Mouse (Mus musculus) heart, embryonic 10.5 days (tissue): ENCODE data around the gene Mlx. TPM values are rescaled to one million over a fixed set of nuclear protein-coding genes. Genes with fewer than 3 reads are reported as not detected.

Source experiments
- DNase-seq: peaks from one replicate; pipeline ENCODE4 v3.0.0-alpha.2; 2017; ENCODE audit warnings: low spot score
- H3K27ac ChIP-seq: fragments of 300-500 bp; sonication (generic); 2 replicates; pipeline ENCODE4 v1.5.1; 2016; ENCODE audit warnings: mild to moderate bottlenecking
- H3K27me3 ChIP-seq: fragments of 300-500 bp; sonication (generic); 2 replicates; pipeline ENCODE4 v1.6.1; 2016; ENCODE audit warnings: mild to moderate bottlenecking; ENCODE audit not compliant: poor library complexity, insufficient read depth, severe bottlenecking
- H3K36me3 ChIP-seq: fragments of 300-500 bp; sonication (generic); 2 replicates; pipeline ENCODE4 v1.6.1; 2016; ENCODE audit warnings: mild to moderate bottlenecking, moderate library complexity
- H3K4me1 ChIP-seq: fragments of 300-500 bp; sonication (generic); 2 replicates; pipeline ENCODE4 v1.6.1; 2016; ENCODE audit warnings: mild to moderate bottlenecking
- H3K4me3 ChIP-seq: fragments of 300-500 bp; sonication (generic); 2 replicates; pipeline ENCODE4 v1.5.1; 2016; ENCODE audit warnings: mild to moderate bottlenecking, moderate library complexity
- H3K9me3 ChIP-seq: fragments of 300-500 bp; sonication (generic); 2 replicates; pipeline ENCODE4 v1.6.1; 2016; ENCODE audit warnings: mild to moderate bottlenecking, moderate library complexity
- WGBS: fragments of 180-500 bp; shearing (Covaris S2); methylation state at CpG from one replicate; pipeline ENCODE4 v1.1.7; 2016; 5-methylcytosine and 5-hydroxymethylcytosine counted together
- polyA plus RNA-seq: library from polyadenylated mRNA; unstranded; fragments of >200 nt; fragmentation: Nextera tagmentation; extraction: Ambion mirVana; gene quantifications from 2 replicates; pipeline ENCODE4 v1.2.1, GENCODE M21; 2016

Mlx gene
- polyA plus RNA-seq, 1 experiment from 2014 or later: 52.0 TPM

DNA sequence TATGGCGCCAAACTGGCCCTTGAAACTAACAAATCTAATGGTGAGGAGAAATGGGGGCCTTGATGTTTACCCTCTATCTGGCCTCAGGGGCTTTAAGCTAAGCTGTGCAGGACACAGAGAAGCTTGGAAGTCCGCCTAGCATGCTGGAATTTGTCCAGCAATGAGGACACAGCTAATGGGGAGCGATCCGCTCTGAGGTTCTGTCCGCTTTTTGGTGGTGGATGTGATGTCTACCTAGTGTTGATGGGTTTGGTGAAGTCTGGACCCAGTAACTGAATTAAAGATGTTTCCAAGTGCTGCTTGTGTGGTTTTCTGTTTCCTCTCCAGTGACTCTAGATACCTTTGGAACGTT is 778 bp upstream of the Mlx start:
- Histone ChIP-seq H3K4me1 (peaks cover 60% of the 10 kb centered on the region), H3K9me3 (no peaks in the 10 kb centered on the region), H3K27ac (peak overlapping the region; percentile 92), H3K27me3 (peaks cover 4% of the 10 kb centered on the region), H3K36me3 (peaks cover 43% of the 10 kb centered on the region), H3K4me3 (peak overlapping the region; percentile 95)
- 81% methylated on average over 6 of the region's 6 CpGs for WGBS
- no peak for DNase-seq

GRCm38 (mm10) chr11:101087682-101088055 is 592 bp downstream of the Mlx start:
- Histone ChIP-seq H3K9me3 (no peaks in the 10 kb centered on the region), H3K36me3 (peaks cover 56% of the 10 kb centered on the region), H3K4me1 (peaks cover 54% of the 10 kb centered on the region), H3K4me3 (peak overlapping the region; percentile 95), H3K27me3 (no peaks in the 10 kb centered on the region), H3K27ac (peak overlapping the region; percentile 92)
- no peak for DNase-seq
- WGBS: 10% methylated on average over 8 of the region's 8 CpGs

- DNase-seq: no peak
- no peaks in the 10 kb centered on the region for H3K27me3 ChIP-seq
- peaks cover 44% of the 10 kb centered on the region for H3K4me1 ChIP-seq
- no peak overlapping the region for H3K27ac ChIP-seq
- 0 out of 2 replicates have a peak overlapping the region, but pooled peaks have one; percentile 1 for H3K4me3 ChIP-seq
- peaks cover 67% of the 10 kb centered on the region for H3K36me3 ChIP-seq
- no peaks in the 10 kb centered on the region for H3K9me3 ChIP-seq
- WGBS: 93% methylated on average over 1 of the region's 1 CpGs
Observed at GRCm38 (mm10) chr11:101089931-101090330, 2.9 kb downstream of the Mlx start.

DNA sequence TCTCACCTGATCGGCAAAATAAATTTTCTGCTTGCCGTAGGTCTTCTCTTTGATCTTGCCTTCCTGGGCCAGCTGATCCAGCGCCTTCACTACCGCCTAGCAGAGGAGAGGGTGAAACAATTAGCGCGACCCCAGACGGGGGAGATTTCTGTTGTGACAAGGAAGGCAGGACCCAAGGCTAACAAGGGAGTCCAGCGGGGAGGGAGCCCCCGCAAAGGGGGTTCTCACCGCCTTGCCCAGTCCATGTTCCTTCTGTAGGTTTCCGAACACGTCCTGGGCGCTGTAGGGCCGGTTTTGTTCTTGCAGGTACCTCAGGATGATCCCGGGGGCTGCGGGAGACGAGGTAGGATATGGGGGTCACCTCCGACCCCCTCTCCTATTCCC is 7.8 kb downstream of the Mlx start:
- Histone ChIP-seq H3K4me1 (peaks cover 21% of the 10 kb centered on the region), H3K36me3 (peaks cover 74% of the 10 kb centered on the region), H3K27me3 (no peaks in the 10 kb centered on the region), H3K9me3 (no peaks in the 10 kb centered on the region), H3K27ac (peak overlapping the region; percentile 94), H3K4me3 (peak overlapping the region; percentile 83)
- no peak for DNase-seq
- WGBS: under 1% methylated on average over 18 of the region's 18 CpGs

DNA sequence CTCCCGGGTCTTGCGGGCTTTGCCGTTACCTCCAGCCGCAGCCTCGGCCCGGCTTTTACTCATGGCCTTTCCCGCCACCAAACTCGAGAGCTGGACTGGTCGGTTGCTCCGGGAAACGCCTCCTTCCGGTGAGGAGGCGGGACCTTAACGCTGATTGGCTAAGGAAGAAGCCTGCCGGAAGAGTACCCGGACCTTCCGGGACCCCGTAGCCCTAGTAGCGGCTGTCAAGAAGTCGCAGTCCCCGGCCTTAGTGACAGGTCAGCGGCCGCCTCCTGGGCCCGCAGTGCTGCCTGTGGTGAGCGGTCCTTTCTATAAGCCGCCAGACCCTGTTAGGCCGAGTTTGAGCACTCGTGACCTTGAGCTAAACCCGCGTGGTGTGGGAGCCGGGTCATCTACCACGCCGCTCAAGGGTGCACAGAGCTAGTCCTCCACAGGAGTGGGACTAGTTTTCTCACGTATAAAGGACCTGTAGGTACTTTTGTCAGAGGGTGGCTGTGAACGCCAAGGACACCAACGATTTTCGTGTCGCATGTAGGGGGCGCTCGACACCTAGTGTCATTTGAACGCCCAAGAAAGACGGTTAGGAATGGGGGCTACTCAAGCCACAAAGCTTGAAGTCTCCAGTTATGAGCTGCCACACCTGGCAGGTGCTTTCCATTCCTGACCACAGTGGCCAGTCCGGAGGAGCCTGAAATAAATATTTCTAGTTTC is 8.4 kb downstream of the Mlx start, which contains the start of gene Psmc3ip:
Gene Psmc3ip, minus strand, starts transcription at position 123 of the 711 bp plus-strand sequence.
- Histone ChIP-seq H3K36me3 (peaks cover 74% of the 10 kb centered on the region), H3K27me3 (no peaks in the 10 kb centered on the region), H3K27ac (peak within 1 kb of the TSS; percentile 94), H3K4me1 (peaks cover 21% of the 10 kb centered on the region), H3K4me3 (peak within 1 kb of the TSS; percentile 83), H3K9me3 (no peaks in the 10 kb centered on the region)
- peak; percentile 98 for DNase-seq
- under 1% methylated on average over 43 of the region's 43 CpGs for WGBS

GRCm38 (mm10) chr11:101098231-101098630 is 11.2 kb downstream of the Mlx start:
- no peak overlapping the region for H3K4me3 ChIP-seq
- no peak for DNase-seq
- H3K36me3 ChIP-seq: peaks cover 71% of the 10 kb centered on the region
- 95% methylated on average over 8 of the region's 8 CpGs for WGBS
- H3K4me1 ChIP-seq: peaks cover 21% of the 10 kb centered on the region
- no peaks in the 10 kb centered on the region for H3K27me3 ChIP-seq
- H3K27ac ChIP-seq: no peak overlapping the region
- no peaks in the 10 kb centered on the region for H3K9me3 ChIP-seq

- DNase-seq: no peak
- peaks cover 71% of the 10 kb centered on the region for H3K36me3 ChIP-seq
- no peaks in the 10 kb centered on the region for H3K4me1 ChIP-seq
- no peak overlapping the region for H3K27ac ChIP-seq
- 88% methylated on average over 5 of the region's 5 CpGs for WGBS
- no peaks in the 10 kb centered on the region for H3K27me3 ChIP-seq
- no peaks in the 10 kb centered on the region for H3K9me3 ChIP-seq
- no peak overlapping the region for H3K4me3 ChIP-seq
Observed at GRCm38 (mm10) chr11:101103011-101103410, 15.9 kb downstream of the Mlx start.

DNA sequence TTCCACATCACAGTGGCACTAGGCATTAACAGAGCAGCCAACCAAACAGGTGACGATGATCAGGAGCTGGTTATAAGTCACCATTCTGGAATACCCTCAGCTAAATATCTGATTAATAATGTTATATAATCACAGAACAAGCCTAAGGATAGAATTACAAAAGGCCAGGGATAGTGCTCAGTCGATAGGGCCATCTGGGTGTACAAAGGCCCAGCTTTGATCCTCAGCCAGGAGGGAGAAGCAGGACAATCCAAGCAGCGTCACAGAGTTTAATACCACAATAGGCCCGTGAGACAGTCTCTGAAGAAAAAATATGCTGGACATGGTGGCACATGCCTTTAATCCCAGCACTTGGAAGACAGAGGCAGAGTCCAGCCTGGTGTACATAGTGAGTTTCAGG is 22.3 kb downstream of the Mlx start:
- Histone ChIP-seq H3K4me3 (no peak overlapping the region), H3K9me3 (no peaks in the 10 kb centered on the region), H3K4me1 (no peaks in the 10 kb centered on the region), H3K27ac (no peak overlapping the region), H3K27me3 (no peaks in the 10 kb centered on the region), H3K36me3 (peaks cover 30% of the 10 kb centered on the region)
- WGBS: 91% methylated on average over 4 of the region's 4 CpGs
- DNase-seq: no peak

GRCm38 (mm10) chr11:101110708-101111107 is 23.6 kb downstream of the Mlx start:
- DNase-seq: no peak
- H3K4me1 ChIP-seq: peaks cover 3% of the 10 kb centered on the region; the same call in 1 of the 2 replicates
- H3K27ac ChIP-seq: no peak overlapping the region
- no peaks in the 10 kb centered on the region for H3K9me3 ChIP-seq
- H3K27me3 ChIP-seq: no peaks in the 10 kb centered on the region
- H3K4me3 ChIP-seq: no peak overlapping the region
- peaks cover 19% of the 10 kb centered on the region; the same call in 1 of the 2 replicates for H3K36me3 ChIP-seq
- WGBS: 61% methylated on average over 5 of the region's 5 CpGs

GRCm38 (mm10) chr11:101111178-101111577 is 24.1 kb downstream of the Mlx start:
- Histone ChIP-seq H3K4me1 (peaks cover 5% of the 10 kb centered on the region; the same call in 1 of the 2 replicates), H3K27ac (no peak overlapping the region), H3K4me3 (no peak overlapping the region), H3K9me3 (no peaks in the 10 kb centered on the region), H3K27me3 (no peaks in the 10 kb centered on the region), H3K36me3 (peaks cover 17% of the 10 kb centered on the region; the same call in 1 of the 2 replicates)
- DNase-seq: no peak
- 92% methylated on average over 4 of the region's 4 CpGs for WGBS

GRCm38 (mm10) chr11:101112186-101112585 is 25.1 kb downstream of the Mlx start:
- no peak overlapping the region for H3K4me3 ChIP-seq
- no peak for DNase-seq
- no peaks in the 10 kb centered on the region for H3K27me3 ChIP-seq
- H3K9me3 ChIP-seq: no peaks in the 10 kb centered on the region
- no peak overlapping the region for H3K27ac ChIP-seq
- H3K36me3 ChIP-seq: peaks cover 24% of the 10 kb centered on the region; the same call in 1 of the 2 replicates
- WGBS: 89% methylated on average over 3 of the region's 3 CpGs
- H3K4me1 ChIP-seq: peaks cover 5% of the 10 kb centered on the region; the same call in 1 of the 2 replicates

DNA sequence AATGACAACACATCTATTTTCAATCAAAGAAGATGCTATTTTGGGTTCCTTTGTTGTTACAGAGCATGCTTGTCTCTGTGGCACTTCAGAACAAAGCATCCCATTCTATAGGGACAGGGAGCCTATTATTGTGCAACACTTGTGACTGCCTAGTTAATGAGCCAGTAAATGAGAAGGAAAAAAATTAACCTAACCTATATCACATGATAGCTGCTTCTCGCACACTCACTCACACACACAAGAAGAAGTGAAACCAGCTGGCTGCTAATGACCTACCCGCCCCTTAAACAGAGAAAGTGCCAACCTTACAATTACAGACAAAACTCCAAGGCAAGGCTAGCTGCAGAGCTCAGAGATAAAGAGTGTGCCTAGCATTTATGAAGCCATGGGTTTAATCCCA is 28.5 kb downstream of the Mlx start:
- Histone ChIP-seq H3K9me3 (no peaks in the 10 kb centered on the region), H3K4me3 (no peak overlapping the region), H3K4me1 (peaks cover 28% of the 10 kb centered on the region), H3K27me3 (no peaks in the 10 kb centered on the region), H3K27ac (no peak overlapping the region), H3K36me3 (peaks cover 20% of the 10 kb centered on the region; the same call in 1 of the 2 replicates)
- WGBS: 77% methylated on average over 2 of the region's 2 CpGs
- no peak for DNase-seq

GRCm38 (mm10) chr11:101118105-101118504 is 31.0 kb downstream of the Mlx start:
- H3K27me3 ChIP-seq: no peaks in the 10 kb centered on the region
- peak overlapping the region; percentile 50; the same call in 1 of the 2 replicates for H3K27ac ChIP-seq
- H3K4me3 ChIP-seq: peak overlapping the region; percentile 94; the same call in 1 of the 2 replicates
- H3K4me1 ChIP-seq: peaks cover 38% of the 10 kb centered on the region
- H3K36me3 ChIP-seq: peaks cover 29% of the 10 kb centered on the region
- no peak for DNase-seq
- WGBS: 30% methylated on average over 4 of the region's 4 CpGs
- H3K9me3 ChIP-seq: no peaks in the 10 kb centered on the region
